Mouse (Mus musculus) small intestine, adult 2 months (tissue): ENCODE measurements around the gene Ager. TPM values are rescaled to one million over a fixed set of nuclear protein-coding genes. Genes with fewer than 3 reads are reported as not detected.

Experiments used
- H3K27ac ChIP-seq: fragments of 200-500 bp; 2 replicates; pipeline ENCODE4 v1.5.1; 2012; ENCODE audit warnings: low read depth, low read length, control low read depth, inconsistent platforms; ENCODE audit not compliant: insufficient read depth
- H3K27me3 ChIP-seq: fragments of 200-500 bp; 2 replicates; pipeline ENCODE4 v1.6.1; 2012; ENCODE audit warnings: mild to moderate bottlenecking, moderate library complexity, low read length, inconsistent platforms; ENCODE audit not compliant: control insufficient read depth, insufficient read depth
- H3K36me3 ChIP-seq: fragments of 200-500 bp; 2 replicates; pipeline ENCODE4 v1.6.1; 2012; ENCODE audit warnings: mild to moderate bottlenecking, low read length, control low read depth, inconsistent platforms; ENCODE audit not compliant: control insufficient read depth, insufficient read depth
- H3K4me1 ChIP-seq: fragments of 200-500 bp; 2 replicates; pipeline ENCODE4 v1.6.1; 2012; ENCODE audit warnings: low read length, inconsistent platforms, mixed read lengths; ENCODE audit not compliant: control insufficient read depth, insufficient read depth, insufficient read length
- H3K4me3 ChIP-seq: fragments of 200-500 bp; 2 replicates; pipeline ENCODE4 v1.5.1; 2012; ENCODE audit warnings: low read depth, mild to moderate bottlenecking, control low read depth, inconsistent platforms, low read length, moderate library complexity
- CTCF ChIP-seq: fragments of 200-500 bp; IDR thresholded peaks from 2 replicates; pipeline ENCODE4 v1.5.1; 2012; ENCODE audit warnings: low read depth, mild to moderate bottlenecking, control low read depth, inconsistent platforms, low read length, moderate library complexity, mixed read lengths; ENCODE audit not compliant: insufficient replicate concordance, insufficient read length; ENCODE audit errors: extremely low read depth
- POLR2A ChIP-seq: fragments of 200-500 bp; IDR thresholded peaks from 2 replicates; pipeline ENCODE4 v1.6.1; 2012; ENCODE audit warnings: low read depth, mild to moderate bottlenecking, control low read depth, inconsistent platforms, low read length, moderate library complexity
- WGBS: fragments of 180-500 bp; shearing (Covaris S2); methylation state at CpG from one replicate; pipeline ENCODE4 v1.1.7; 2018; 5-methylcytosine and 5-hydroxymethylcytosine counted together
- polyA plus RNA-seq: library from polyadenylated mRNA; depleted of rRNA; stranded (reverse); fragments of >200 nt; gene quantifications from 2 replicates; pipeline ENCODE4 v1.2.3, GENCODE M21; 2012

The Ager gene
- polyA plus RNA-seq, 1 experiment: 1.7 TPM

GRCm38 (mm10) chr17:34604061-34604508 is 6.4 kb downstream of the Ager start, which contains the start of gene Agpat1:
Gene Agpat1, plus strand, starts transcription at chr17:34604262.
- WGBS: under 1% methylated on average over 35 of the region's 35 CpGs

DNA sequence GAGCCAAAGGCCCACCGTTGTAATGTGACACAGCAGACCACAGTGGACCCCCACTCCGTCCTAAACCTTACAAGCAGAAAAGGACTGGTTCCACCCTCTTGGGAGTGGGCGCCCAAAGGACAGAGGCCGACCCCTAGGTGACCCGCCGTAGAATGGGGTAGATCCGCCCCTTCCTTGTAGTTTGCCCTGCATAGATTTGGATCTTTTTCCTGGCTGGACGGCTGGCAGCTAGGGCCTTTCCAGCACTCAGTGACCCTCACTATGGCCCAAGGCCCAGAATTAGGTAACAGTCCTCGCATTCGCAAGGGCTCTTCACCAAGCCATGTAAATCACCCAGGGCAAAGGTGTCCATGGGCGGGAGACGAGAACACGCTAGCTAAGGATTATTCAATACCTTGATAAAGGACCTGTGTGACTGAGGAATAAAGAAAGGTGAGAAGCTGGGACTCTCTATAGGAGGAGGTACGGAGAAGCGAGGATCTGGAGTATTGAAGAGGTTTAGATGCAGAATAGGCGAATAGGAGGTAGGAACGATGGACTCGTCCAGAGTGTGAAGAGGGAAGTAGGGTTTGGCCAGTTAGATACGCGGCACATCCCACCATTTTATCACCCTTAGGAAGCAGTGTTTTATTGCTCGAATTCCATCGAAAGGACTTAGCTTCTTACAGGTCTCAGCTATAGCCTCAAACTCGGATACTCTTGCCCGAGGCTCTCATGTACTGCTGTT is 7.0 kb downstream of the Ager start:
- H3K27me3 ChIP-seq: no peaks in the 10 kb centered on the region
- WGBS: 4% methylated on average over 24 of the region's 24 CpGs
- TF ChIP-seq POLR2A: no peak
- TF ChIP-seq CTCF: no peak

More at GRCm38 (mm10) chr17:34604061-34604508, 6.4 kb downstream of the Ager start, which contains the start of gene Agpat1:
- TF ChIP-seq POLR2A (peak; percentile 91), CTCF (no peak)
- Histone ChIP-seq H3K4me3 (peak within 1 kb of the TSS; percentile 97), H3K36me3 (peaks cover 11% of the 10 kb centered on the region), H3K4me1 (peaks cover 33% of the 10 kb centered on the region), H3K27ac (peak within 1 kb of the TSS; percentile 100), H3K27me3 (no peaks in the 10 kb centered on the region)

GRCm38 (mm10) chr17:34605609-34606008 is 7.9 kb downstream of the Ager start:
- WGBS: under 1% methylated on average over 30 of the region's 30 CpGs
- peak overlapping the region; percentile 100 for H3K27ac ChIP-seq
- peaks cover 8% of the 10 kb centered on the region for H3K36me3 ChIP-seq
- H3K4me3 ChIP-seq: peak overlapping the region; percentile 73
- no peaks in the 10 kb centered on the region for H3K27me3 ChIP-seq
- peaks cover 31% of the 10 kb centered on the region for H3K4me1 ChIP-seq
- TF ChIP-seq POLR2A: peak; percentile 97
- TF ChIP-seq CTCF: no peak

More for the DNA sequence above, 7.0 kb downstream of the Ager start:
- Histone ChIP-seq H3K36me3 (peaks cover 11% of the 10 kb centered on the region), H3K4me3 (peak overlapping the region; percentile 73), H3K4me1 (peaks cover 33% of the 10 kb centered on the region), H3K27ac (peak overlapping the region; percentile 100)

DNA sequence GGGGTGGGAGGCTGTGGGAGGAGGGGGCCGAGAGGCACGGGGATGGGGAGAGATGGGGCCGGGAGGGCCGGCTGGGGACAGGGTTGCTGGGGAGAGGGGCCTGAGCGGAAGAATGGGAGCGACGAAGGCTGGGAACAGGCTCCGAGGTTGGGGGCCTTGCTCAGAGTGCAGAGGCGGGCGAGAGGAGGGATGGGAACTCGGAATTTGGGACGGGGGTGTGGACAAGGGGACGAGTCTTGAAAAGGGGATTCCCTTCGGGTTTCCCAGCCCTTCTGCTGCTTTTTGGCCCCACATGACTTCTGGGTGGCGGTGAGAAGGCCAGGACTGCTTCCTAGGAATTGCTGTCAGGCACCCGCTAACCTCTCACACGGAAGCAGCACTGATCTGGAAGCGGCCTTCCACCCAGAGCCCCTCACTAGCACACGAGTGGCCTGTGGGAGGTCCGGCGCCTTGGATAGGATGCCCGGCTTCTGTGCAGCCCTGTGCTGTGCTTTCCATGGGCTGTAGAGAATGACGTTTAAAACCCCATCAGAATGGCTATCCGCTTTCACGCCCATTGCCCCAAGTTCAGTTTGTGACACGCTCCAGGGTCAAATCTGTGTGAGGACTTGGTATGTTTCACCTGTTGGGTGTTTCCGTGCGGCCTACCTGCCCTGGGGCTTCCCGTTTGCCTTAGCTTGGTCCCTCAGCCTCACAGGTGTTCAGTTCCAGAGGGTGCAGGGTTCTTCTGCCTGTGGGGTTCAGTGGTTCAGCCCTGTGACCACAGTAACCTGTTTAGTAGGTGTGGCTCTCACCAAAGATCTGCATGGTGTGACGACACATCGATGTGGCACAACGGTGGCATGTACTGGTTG is 8.8 kb downstream of the Ager start:
- peak overlapping the region; percentile 79 for H3K27ac ChIP-seq
- WGBS: 3% methylated on average over 32 of the region's 32 CpGs
- H3K27me3 ChIP-seq: no peaks in the 10 kb centered on the region
- TF ChIP-seq POLR2A (no peak; the same call in 1 of the 2 replicates), CTCF (no peak)
- peak overlapping the region; percentile 73 for H3K4me3 ChIP-seq
- H3K36me3 ChIP-seq: peaks cover 12% of the 10 kb centered on the region
- H3K4me1 ChIP-seq: peaks cover 31% of the 10 kb centered on the region

DNA sequence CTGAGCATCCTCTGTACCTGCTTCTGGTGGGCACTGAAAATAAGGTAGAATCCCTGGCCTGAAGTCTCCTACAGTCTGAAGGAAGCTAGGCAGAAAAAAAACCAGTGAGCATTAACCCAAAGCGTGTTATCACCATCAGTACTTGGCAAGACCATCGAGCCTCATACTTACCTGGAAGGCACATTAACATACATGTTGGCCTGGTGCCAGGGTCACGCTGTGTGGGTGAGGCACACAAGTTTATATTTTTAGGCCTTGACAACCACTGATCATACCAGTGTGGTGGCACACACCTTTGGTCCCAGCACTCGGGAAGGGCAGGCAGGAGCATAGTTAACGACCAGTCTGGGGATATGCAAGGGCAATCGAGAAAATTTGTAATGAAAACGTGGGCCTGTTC is 10.3 kb downstream of the Ager start:
- TF ChIP-seq CTCF (no peak), POLR2A (no peak)
- 30% methylated on average over 7 of the region's 7 CpGs for WGBS
- no peak overlapping the region for H3K4me3 ChIP-seq
- peaks cover 22% of the 10 kb centered on the region for H3K36me3 ChIP-seq
- peaks cover 28% of the 10 kb centered on the region for H3K4me1 ChIP-seq
- no peaks in the 10 kb centered on the region for H3K27me3 ChIP-seq
- peak overlapping the region; percentile 14 for H3K27ac ChIP-seq

- Histone ChIP-seq H3K4me1 (peaks cover 20% of the 10 kb centered on the region), H3K36me3 (peaks cover 30% of the 10 kb centered on the region), H3K4me3 (no peak overlapping the region), H3K27ac (no peak overlapping the region), H3K27me3 (no peaks in the 10 kb centered on the region)
- WGBS: 91% methylated on average over 8 of the region's 8 CpGs
- TF ChIP-seq CTCF (no peak), POLR2A (no peak)
These were observed 13.4 kb downstream of the Ager start for GRCm38 (mm10) chr17:34611050-34611449.

DNA sequence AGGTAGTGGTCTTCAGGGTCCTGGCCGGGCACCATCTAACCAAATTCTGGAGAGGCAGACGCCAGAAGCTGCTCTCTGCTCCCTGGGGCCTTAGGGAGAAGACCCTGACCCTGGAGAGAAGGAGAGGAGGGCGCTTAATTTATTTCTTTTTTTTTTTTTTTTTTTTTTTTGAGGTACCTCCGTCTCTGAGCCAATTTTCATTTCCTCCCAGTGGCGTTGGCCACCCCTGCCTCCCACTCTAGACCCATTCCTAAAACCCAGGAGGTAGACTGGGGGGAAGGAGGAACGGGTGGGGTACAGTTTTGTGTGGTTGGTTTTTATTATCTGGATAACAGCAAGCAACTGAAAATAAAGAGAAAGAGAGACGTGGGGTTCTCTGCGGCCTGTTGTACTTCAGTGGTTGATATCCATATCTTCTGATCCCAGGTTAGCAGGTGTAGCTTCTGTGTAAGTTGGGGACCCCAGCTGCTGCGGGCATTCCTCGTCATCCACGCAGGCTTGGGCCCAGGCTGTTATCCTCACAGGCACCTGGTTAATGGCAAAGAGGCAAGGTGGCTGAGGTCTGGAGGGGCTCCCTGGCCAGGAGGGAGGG is 15.5 kb downstream of the Ager start:
- H3K4me3 ChIP-seq: no peak overlapping the region
- H3K36me3 ChIP-seq: peaks cover 38% of the 10 kb centered on the region
- no peak for TF ChIP-seq POLR2A
- TF ChIP-seq CTCF: no peak
- WGBS: 81% methylated on average over 11 of the region's 11 CpGs
- peaks cover 7% of the 10 kb centered on the region for H3K4me1 ChIP-seq
- no peak overlapping the region for H3K27ac ChIP-seq
- H3K27me3 ChIP-seq: no peaks in the 10 kb centered on the region
